Mouse (Mus musculus): ENCODE measurements around the gene Gsk3b.
A peak's percentile ranks its signal among the peaks of the same experiment; 100 is the strongest.

- TF ChIP-seq CTCF (IDR thresholded peaks at IDR 0.05; ENCODE audit: low read depth, low read length) (peak; percentile 26; the same call in 1 of the 2 replicates), TAL1 (conservative IDR thresholded peaks at IDR 0.05; ENCODE audit: low read depth, low read length) (no peak)
These were observed 108.5 kb downstream of the Gsk3b start for GRCm38 (mm10) chr16:38197299-38197698.
